Mouse (Mus musculus): ENCODE measurements around the gene Slc16a12.
A peak's percentile ranks its signal among the peaks of the same experiment; 100 is the strongest.
"Not testable (repeated sequence)": the region's sequence is repeated elsewhere in the genome, so short reads cannot be mapped to it uniquely, and the experiment has no call there.

The Slc16a12 gene

DNA sequence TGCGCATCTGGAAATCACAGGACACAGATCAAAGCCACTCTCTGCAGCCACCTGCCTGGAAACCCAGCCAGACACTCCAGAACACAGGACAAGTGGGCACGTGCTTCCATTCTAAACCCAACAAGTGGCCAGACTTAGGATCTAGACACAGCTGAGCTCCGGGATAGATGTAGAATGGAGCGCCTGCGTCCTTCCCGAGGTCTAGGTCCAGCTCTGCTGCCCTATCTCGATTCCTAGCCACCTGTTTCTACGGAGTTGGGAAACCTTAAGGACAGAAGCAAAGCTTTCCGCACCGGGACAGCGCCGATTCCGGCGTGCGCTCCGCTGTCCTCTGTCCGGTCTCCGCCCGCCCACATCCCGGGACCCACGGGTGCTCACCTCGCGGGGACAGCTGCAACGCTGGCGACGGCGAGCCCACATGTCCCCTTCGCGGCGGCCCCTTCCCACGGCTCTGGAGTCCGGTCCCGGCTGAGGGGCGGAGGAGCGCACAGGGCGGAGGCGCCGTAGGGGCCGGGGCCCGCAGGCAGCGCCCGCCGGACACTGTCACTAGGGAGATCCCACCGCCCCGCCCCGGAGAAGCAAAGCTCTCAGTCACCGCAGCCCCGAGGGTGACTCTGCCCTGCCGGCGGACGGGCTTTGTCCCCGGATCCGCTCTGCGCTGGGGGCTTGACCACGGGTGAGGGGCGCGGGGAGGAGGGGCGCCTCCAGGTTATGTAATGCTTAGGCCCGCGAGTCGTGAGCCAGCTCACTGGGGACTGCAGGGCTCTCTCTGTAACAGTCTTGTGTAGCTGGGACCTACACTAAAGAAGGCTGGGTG, at the start of gene Slc16a12:
Slc16a12 (minus strand) TSS at position 602 of the 817 bp plus-strand sequence.
- no peak for DNase-seq (ENCODE audit: extremely low read depth, low read depth, low spot score)

DNA sequence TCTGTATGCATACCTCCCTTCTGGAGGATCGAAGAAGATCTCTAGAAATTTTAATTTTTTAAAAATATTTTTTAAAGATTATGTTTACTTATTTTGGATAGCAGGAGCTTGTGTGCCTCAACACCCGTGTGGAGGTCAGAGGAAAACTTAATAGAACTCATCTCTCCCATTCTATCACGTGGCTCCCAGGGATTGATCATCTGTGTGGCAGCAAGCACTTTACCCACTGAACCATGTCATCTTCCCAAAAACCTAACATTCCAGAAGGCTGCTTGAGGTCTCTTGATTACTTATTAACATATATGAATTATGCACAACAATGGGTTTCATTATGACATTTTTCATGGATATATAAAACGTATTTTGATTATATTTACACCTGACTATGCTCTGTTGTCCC, 49.3 kb upstream of the Slc16a12 start:
- no peak for DNase-seq (ENCODE audit: extremely low read depth, low read depth, low spot score)

DNA sequence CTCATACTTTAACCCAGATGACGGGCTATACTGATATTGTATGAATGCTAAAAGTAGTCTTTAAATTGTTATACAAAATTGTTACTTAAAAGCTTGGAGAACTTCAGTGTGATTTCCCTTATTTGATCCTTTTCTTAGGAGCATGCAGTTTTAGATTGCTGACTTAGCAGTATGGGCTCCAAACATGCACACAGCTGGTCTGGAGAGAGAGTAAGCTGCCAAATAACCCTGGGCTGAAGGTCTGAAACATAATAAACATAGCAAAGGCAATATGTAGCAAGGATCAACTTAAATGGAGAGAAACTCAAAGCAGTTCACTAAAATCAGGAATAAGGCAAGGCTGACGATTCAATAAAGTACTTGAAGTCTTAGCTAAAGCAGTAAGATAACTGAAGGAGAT, 35.4 kb upstream of the Slc16a12 start:
- DNase-seq (ENCODE audit: extremely low read depth, low read depth, low spot score), result no peak

DNA sequence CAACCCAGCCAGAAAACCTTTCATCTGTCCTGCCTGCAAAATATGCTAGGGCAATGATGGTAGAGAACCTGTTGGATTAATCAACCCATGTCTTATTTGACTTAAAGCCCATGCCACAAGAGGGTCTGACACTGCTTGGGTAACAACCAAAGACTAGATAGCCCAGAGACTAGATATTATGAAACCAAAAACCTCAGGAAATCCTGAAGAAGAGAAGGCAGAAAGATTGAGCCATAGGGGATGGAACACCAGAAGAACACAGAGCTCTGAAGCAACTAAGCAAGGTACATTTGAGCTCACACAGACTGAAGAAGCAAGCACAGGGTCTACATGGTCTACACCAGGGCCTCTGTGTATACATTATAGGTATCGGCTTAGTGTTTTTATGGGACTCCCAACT, 31.9 kb upstream of the Slc16a12 start:
- DNase-seq (ENCODE audit: extremely low read depth, low read depth, low spot score), result no peak

DNA sequence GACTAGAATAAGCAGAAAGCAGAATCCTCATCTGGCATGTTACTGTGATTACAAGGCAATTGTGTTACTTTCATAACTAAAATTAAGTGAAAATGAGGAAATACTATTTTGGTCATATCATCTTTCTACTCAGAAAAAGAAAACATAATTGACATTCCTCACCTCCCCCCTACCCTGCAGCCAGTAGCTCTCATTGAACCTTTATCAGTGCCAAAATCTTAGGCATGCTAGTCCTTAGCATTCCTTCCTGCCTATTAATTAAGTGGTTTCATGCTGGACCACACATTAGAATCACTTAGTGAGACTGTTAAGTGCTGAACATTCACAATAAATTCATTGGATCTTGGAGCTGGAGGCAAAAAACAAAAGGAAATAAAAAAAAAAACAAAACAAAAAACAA, 31.0 kb upstream of the Slc16a12 start:
- no peak for DNase-seq (ENCODE audit: extremely low read depth, low read depth, low spot score)

DNA sequence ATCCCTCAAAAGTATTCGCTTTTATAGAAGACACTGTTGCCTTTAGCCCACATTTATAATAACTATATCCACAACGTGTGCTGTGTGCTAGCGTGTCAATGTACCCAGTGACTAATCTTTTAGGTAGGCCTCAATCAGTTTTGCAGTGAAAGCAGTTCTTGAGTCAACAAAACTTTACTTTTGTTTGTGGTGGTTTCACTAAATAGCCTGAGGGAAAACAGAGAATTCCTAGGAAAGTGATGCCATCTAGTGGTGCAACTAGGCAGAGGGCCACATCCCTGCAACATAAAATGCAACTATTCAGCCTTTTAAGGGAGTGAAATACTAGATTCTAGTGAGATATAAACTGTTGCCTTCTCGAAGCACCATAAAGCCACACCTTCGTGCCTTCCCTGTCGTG, 25.7 kb upstream of the Slc16a12 start:
- DNase-seq (ENCODE audit: extremely low read depth, low read depth, low spot score), result no peak

DNA sequence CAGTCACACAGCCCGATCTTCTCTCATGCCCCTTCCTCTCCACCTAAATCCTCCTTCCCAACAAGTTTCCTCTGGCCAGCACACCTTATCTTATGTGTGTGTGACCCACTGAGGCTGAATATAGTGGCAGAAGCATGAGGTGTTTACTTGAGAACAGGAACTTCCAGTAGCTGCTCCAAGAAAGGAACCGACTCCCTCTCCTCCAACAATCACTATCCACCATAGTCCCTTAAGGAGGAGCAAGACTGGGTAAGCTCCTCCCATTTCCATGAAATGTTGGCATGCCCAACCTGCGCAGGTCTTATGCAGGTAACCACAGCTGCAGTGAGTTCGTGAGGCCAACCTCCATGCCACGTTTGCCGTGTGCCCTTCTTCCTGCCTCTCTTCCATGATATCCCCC, 23.7 kb upstream of the Slc16a12 start:
- DNase-seq (ENCODE audit: extremely low read depth, low read depth, low spot score), result no peak

DNA sequence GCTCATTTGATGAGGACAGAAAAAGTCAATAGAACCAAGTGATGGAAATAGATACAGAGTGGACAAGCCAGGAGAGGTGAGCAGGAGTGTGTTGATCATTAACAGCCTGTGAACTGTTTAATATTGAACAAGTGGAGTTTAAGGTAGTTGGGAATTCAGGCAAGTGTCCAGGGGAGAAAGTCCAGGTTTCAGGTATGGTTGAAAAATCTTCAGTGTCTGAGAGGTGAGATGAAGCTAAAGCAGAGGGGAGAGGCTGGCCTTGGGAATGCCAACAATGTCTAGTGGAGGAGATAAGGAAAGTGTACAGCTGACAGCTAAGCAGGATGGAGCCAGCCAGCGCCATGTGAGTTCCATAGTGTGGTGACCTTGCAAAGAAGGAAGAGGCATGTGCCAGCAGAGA, 11.7 kb upstream of the Slc16a12 start:
- DNase-seq (ENCODE audit: extremely low read depth, low read depth, low spot score), result no peak

DNA sequence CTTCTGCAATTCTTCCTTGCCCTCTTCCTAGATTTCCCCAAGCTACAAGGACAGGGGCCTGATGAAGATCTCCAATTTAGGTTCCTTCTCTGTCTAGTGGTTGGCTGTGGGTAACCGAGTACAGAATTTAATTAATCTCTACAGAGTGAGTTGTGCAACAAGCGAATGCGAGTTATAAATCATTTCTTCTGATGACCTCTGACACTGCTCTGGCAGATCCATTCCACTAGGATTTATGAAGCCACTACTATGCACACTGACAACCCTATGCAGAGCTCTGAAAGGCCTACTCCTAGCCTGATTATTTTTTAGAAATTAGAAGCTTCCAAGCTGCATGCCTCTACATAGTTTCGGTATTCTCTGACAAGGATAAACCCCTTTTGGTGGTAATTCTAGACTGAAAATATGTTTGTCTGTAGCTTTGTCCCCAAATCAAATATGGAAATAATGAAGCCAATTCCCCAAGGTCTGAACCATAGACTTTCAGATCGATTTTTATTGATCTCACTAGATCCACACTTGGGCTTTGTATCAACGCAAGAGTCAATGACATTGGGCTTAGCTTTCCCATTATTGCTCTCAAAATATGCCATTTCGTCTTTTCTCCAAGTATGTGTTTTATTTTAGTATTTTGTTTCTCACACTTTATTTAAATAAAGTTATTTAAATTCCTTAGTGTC, 9.6 kb upstream of the Slc16a12 start:
- no peak for DNase-seq (ENCODE audit: extremely low read depth, low read depth, low spot score)

DNA sequence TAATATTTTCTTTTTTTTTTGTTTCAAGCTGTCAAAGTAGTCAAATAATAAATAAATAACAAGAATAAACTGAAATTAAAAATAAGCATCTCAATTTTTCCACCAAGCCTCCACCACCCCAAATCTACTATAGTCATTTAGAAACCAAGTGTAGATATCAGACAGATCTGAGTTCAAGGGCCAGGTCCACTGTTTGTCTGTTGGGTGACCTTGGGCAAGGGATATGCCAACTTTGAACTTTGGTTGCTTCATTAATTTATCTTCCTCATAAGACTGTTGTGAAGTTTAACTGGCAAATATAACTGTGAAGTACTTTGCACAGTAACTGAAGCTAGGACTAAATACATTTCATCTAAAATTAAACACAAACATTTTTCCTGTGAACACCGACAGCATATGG, 8.6 kb upstream of the Slc16a12 start:
- no peak for DNase-seq (ENCODE audit: extremely low read depth, low read depth, low spot score)

DNA sequence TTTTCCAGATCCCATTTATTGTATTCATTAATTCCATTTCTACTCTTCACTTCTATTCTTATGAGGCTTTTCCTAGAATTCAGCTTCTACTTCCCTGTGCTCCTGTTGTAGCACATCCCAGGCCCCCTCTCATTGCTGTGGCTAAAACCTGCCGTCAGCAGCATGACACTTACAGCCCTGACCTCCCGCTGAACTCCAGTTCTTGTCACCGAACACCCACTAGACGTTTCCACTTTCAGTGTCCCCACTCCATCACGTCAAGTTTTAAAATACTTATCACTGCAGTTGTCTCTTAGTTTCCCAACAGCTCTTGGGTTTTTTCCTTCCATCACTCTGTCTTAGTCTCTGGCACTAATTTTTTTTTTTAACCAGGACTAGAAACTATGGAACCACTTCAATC, 6.2 kb upstream of the Slc16a12 start:
- DNase-seq (ENCODE audit: extremely low read depth, low read depth, low spot score), result no peak

DNA sequence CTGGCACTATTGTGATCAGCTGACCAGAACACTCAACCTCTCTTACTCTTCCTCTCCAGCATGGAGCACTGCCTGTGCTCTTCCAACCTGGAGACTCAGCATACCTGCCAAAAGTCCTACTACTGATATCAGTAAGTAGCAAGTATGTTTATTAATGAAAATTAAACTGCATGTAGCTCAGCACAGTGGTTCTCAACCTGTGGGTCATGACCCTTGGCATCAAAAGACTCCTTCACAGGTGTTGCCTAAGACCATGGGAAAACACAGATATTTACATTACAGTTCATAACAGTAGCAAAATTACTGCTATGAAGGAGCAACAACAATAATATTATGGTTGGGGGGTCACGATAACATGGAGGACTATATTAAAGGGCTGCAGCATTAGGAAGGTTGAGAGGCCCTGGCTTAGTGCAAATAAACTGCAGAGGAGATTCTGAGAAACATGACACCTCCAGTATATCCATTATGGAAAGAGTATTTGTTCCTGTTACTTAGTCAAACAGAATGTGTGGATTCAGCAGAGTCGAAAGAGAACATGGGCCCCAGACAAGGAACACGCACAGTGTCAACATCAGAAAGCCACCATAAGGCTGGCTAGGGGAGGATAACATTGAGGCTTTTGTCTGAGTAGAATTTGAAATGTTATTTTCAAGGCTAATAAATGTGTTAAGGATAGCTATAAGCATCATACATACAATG, 5.5 kb upstream of the Slc16a12 start:
- no peak for DNase-seq (ENCODE audit: extremely low read depth, low read depth, low spot score)

DNA sequence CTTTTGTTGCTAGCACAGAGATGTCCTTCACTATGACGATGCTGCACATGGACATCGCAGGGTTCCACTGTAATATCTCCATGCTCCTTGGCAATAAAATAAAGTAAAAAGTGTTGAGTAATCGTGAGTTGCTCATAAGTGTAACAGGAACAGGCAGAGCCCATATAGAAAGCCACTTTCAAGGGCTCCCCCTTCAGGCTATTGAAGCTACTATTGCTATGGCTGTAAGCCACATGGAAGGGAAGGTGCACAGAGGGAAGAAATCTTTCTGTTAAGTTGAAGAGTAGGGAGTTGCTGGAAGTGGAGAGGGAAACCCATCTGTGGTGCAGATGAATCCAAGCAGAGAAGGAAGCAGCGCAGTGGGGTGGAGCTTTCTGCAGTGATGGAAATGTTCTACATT, 4.1 kb upstream of the Slc16a12 start:
- DNase-seq (ENCODE audit: extremely low read depth, low read depth, low spot score), result no peak

DNA sequence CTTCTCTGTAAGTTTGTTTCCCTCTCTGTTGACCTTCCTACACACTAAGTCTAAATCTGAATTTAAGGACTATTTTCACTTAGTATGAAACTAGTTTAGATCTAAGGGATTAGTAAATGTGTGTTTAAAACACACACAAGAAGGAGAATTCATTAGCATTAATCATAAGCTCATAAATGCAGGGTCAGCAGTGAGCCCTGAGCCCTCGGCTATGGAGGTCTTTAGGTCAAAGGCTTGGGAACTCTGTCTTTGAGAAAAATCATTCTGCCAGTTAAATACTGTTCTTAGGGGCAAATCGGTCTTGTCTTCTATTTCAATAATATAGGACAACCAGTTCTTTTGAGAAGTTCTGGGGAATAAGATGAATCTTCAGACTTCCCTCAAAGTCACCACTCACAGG, 1.9 kb upstream of the Slc16a12 start:
- no peak for DNase-seq (ENCODE audit: extremely low read depth, low read depth, low spot score)

DNA sequence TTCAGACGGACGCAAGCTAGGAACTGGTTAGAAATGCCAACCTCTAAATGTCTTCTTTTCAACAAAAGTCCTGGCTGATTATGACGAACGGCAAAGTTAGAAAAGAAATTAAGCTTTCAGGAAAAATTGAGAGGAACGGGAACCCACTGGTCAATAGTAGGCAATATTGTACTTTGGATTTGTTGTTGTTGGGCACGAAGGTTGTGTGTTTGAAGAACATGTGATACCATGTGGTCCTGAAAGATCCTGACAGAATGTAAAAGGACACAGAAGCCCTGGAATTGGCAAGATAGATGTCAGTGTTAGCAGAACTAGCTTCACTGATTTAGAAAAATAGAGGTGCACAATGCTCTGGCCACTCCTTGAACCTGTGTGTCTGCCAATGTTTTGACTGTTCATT, 880 bp upstream of the Slc16a12 start:
- not testable (repeated sequence) for DNase-seq (ENCODE audit: extremely low read depth, low read depth, low spot score)

DNA sequence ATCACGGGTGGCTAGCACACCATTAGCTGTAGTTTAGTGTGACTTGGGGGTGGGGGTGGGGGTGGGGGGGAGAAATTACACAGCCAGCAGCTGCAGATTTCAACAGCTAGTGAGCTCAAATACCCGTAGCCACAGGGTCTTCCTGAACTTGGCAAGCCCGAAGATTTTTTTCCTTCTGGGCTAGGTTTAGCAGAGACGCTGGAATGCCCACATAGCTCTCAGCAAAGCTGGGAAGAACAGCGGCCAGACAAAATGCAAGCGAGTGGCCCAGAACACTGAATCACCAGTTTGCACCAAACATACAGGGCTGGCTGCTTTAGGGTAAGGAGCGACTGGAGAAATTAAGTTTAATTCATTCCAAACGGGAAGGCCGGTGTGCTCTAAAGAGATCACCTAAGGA, 888 bp downstream of the Slc16a12 start:
- DNase-seq (ENCODE audit: extremely low read depth, low read depth, low spot score), result no peak

DNA sequence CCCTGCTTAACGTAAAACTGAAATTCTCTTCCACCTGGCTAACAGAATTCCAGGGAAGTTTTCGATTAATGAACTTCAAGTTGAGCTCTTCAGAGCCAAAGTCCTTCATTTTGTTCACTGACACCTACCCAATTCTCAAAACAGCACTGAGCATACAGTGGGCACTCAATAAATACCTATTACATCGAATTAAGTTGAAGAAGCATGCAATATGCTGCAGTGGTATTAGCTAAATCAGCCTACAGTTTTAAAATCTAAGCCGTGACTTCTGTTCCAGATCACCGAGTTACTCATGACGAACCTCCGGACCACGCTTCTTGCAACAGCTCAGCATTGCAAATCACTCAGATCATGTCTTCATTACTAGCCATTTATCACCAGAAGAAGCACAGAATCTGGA, 2.1 kb downstream of the Slc16a12 start:
- peak; percentile 31 for DNase-seq (ENCODE audit: extremely low read depth, low read depth, low spot score)

DNA sequence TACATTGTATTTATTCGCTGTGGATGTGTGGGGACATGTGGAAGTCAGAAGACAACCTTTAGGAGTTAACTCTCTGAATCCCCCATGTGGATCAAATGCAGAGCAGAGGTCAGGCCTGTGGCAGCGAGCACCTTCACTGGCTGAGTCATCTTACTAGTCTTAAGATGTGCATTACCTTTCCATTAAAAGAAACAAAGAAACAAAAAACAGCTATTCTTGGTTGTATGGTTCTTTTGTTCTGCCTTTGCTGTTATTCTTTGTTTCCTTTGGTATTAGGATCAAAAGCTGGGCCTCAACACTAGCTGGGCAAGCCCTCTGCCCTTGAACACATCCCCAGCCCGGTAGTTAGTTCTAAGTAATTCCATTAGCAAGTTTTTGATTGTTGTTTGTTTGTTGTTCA, 9.2 kb downstream of the Slc16a12 start:
- no peak for DNase-seq (ENCODE audit: extremely low read depth, low read depth, low spot score)

DNA sequence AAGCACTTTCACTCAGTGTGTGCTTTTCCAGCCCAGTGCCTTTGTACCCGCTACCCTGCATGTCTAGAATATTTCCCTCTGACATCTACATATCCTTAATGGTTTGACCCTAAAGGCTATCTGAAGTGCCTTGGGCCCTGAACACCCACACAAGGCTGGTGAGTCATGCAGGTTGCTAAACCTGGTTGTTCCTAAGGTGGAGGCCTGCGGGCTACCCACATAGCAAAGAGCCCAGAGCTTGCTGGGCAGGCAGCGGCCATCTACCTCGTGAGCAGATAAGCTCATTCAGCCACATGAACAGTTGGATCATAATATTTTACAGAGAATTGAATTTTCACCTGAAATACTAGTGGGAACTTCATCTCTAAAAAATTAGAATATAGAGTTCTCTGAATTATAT, 11.2 kb downstream of the Slc16a12 start:
- no peak for DNase-seq (ENCODE audit: extremely low read depth, low read depth, low spot score)

DNA sequence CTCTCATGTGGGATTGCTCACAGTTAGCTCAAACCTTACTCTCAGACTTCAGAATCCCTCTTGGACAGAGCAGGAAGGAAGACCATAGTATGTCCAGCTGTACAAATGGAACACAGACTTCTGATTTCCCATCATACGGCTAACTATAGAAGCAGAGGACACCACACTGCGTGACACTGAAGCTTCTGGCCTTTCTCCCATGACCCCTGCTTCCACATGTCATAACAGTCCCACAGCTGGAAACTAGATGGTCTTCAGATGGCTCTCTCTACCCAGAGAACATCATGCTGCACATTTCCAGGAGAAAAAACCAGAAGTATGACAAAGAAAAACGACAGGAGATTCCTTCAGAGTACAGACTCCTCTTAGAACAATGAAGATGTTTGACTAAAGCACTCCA, 14.1 kb downstream of the Slc16a12 start:
- DNase-seq (ENCODE audit: extremely low read depth, low read depth, low spot score), result no peak

DNA sequence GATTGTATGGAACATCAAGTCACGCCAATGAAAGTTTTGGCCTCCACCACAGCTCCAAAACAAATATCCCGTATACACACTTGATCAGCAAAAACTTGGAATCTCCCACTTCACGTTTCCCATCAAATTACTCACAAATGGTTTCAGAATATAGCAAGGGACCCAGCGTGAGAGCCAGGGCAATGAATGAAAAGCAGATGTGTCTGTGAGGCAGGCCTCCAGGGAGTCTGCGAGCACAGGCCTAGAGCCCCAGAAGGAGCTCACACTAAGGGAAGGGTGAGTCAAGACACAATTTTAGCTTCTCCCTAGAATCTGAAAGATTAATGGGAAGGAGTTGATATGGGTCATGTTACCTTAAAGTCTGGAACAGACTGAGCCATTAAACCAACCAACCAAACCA, 15.7 kb downstream of the Slc16a12 start:
- DNase-seq (ENCODE audit: extremely low read depth, low read depth, low spot score), result no peak

DNA sequence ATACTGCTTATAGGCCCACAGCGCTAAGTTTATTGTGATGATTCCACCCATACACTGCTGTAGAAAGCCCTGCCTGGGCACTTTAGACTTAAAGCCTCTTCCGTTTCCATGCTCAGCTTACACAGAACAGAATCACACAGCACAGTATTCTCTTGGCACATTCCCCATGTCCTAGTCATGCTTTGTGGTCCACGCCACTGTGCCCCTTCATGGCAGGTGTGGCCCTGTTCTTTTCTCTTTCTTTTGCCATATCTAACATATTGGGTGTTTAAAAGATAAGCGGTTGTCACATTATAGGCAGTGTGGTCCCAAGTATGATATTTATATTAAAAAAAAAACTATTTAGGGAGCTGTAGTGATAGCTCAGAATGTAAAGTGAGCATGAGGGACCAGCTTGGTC, 16.5 kb downstream of the Slc16a12 start:
- no peak for DNase-seq (ENCODE audit: extremely low read depth, low read depth, low spot score)

Measured in fat pad, adult 2 months (tissue).